Mouse (Mus musculus) brain, embryonic 14.5 days (tissue): ENCODE measurements around the gene C1qa.

ENCODE experiments used
- CTCF ChIP-seq: fragments of 200-500 bp; IDR thresholded peaks from 2 replicates; pipeline ENCODE4 v1.5.1; 2012; ENCODE audit warnings: inconsistent platforms, mild to moderate bottlenecking, moderate library complexity, borderline replicate concordance; ENCODE audit not compliant: insufficient read depth, insufficient read length; ENCODE audit errors: extremely low read depth
- POLR2A ChIP-seq: fragments of 200-500 bp; IDR thresholded peaks from 2 replicates; pipeline ENCODE4 v1.6.1; 2012; ENCODE audit warnings: mild to moderate bottlenecking, inconsistent platforms, borderline replicate concordance; ENCODE audit not compliant: poor library complexity, insufficient read depth, insufficient read length, severe bottlenecking; ENCODE audit errors: extremely low read depth

GRCm38 (mm10) chr4:136894821-136895220 lies 3.8 kb downstream of the C1qa start:
- TF ChIP-seq CTCF (no peak), POLR2A (no peak)
